Mouse (Mus musculus) central nervous system, embryonic 11.5 days (tissue): ENCODE results near the gene Mdm2. TPM values are rescaled to one million over a fixed set of nuclear protein-coding genes. Genes with fewer than 3 reads are reported as not detected.

Experiments
- polyA plus RNA-seq: library from polyadenylated mRNA; depleted of rRNA; stranded (reverse); fragments of >200 nt; gene quantifications from 2 replicates; pipeline ENCODE4 v1.2.3, GENCODE M21; 2012; rRNA removed

Gene Mdm2
- 82.8 and 148 TPM in 2 replicates for polyA plus RNA-seq

DNA sequence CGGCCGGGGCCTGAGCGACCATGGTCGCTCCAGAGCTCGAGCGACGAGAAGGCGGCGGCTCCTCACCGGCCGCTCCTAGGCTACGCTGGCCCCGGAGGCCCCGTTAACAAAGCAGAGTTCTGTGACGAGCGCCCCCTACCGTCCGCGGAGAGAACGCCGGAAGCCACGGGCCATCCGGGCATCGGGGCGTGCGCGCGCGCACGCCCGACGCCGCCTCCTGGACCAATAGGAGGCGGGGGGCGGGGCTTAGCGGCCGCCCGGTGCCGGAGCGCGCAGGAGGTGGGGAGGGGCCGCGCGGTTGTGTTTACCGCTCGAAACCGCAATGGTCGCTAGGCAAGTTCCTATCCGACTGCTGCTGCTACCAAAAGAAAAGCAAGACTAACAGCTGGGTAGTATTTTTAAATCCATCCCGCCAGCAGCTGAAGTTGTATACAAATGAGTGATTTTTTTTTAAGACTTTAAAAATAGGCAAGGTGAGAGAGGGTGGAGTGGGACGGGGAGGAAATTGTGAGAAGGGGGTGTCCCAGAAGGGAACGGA lies at the start of gene Mdm2:
TSS of gene Mdm2 (minus strand) at position 155 of the 538 bp plus-strand sequence.

DNA sequence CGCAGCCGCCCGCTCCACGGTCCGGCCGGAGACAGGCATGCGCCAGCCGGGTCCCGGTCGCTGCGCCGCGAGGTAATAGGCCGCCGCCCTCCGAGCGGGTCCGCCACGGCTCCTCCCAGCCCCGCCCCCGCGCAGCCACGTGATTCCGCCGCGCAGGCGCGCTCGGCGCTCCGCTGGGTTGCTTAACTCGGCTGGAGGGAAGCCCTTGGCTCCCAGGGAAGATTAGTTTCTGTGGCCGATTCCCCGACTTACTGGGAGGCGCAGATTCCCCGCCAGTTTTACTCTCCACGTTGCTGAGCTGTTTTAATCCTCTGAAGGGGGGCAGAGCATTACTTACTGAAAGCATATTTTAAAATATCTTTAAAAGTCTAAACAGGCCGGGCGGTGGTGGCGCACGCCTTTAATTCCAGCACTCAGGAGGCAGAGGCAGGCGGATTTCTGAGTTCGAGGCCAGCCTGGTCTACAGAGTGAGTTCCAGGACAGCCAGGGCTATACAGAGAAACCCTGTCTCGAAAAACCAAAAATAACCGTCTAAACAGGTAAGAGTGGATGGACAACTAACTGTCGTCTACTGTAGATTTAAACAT lies 35.8 kb upstream of the Mdm2 start, which contains the start of gene Slc35e3:
TSS of gene Slc35e3 (minus strand) at position 69 of the 587 bp plus-strand sequence.

Other genes with a start within 250 kb of the Mdm2 start
- gene Cpm, start 81.3 kb downstream of the Mdm2 start, polyA plus RNA-seq = 2.6 and 9.7 TPM in 2 replicates
- gene Slc35e3, start 35.6 kb upstream of the Mdm2 start, polyA plus RNA-seq = 18.0 and 28.0 TPM in 2 replicates
- 66.1 and 90.0 TPM in 2 replicates for gene Nup107, start 81.9 kb upstream of the Mdm2 start, polyA plus RNA-seq
- gene Rap1b, start 135.3 kb upstream of the Mdm2 start, polyA plus RNA-seq = 48.6 and 98.4 TPM in 2 replicates